Mouse (Mus musculus) heart, embryonic 15.5 days (tissue): ENCODE measurements around the gene Dpm1. TPM values are rescaled to one million over a fixed set of nuclear protein-coding genes. Genes with fewer than 3 reads are reported as not detected.

Experiments used
- ATAC-seq: fragments of 200-750 bp; cut with Nextera tagmentation; replicated peaks from 2 replicates; pipeline ENCODE4 v1.8.0; 2017; ENCODE audit warnings: low read depth, moderate TSS enrichment; ENCODE audit not compliant: insufficient number of reproducible peaks, insufficient read depth, low FRiP score
- H3K27ac ChIP-seq: fragments of 300-500 bp; sonication (generic); 2 replicates; pipeline ENCODE4 v1.5.1; 2015; ENCODE audit warnings: mild to moderate bottlenecking, inconsistent platforms
- H3K27me3 ChIP-seq: fragments of 300-500 bp; sonication (generic); 2 replicates; pipeline ENCODE4 v1.6.1; 2015; ENCODE audit warnings: inconsistent platforms
- H3K36me3 ChIP-seq: fragments of 300-500 bp; sonication (generic); 2 replicates; pipeline ENCODE4 v1.6.1; 2015; ENCODE audit warnings: mild to moderate bottlenecking, inconsistent platforms
- H3K4me1 ChIP-seq: fragments of 300-500 bp; sonication (generic); replicated peaks from 2 replicates; pipeline ENCODE4 v1.6.1; 2015; ENCODE audit warnings: inconsistent platforms
- H3K4me2 ChIP-seq: fragments of 300-500 bp; sonication (generic); 2 replicates; pipeline ENCODE4 v1.6.1; 2015; ENCODE audit warnings: inconsistent platforms, mild to moderate bottlenecking, moderate library complexity
- H3K4me3 ChIP-seq: fragments of 300-500 bp; sonication (generic); 2 replicates; pipeline ENCODE4 v1.5.1; 2015; ENCODE audit warnings: mild to moderate bottlenecking, inconsistent platforms
- H3K9ac ChIP-seq: fragments of 300-500 bp; sonication (generic); 2 replicates; pipeline ENCODE4 v1.6.1; 2015; ENCODE audit warnings: mild to moderate bottlenecking, inconsistent platforms
- H3K9me3 ChIP-seq: fragments of 300-500 bp; sonication (generic); replicated peaks from 2 replicates; pipeline ENCODE4 v1.6.1; 2016; ENCODE audit warnings: inconsistent platforms
- WGBS: fragments of 180-500 bp; shearing (Covaris S2); methylation state at CpG from one replicate; pipeline ENCODE4 v1.1.7; 2015; ENCODE audit warnings: mixed read lengths; 5-methylcytosine and 5-hydroxymethylcytosine counted together
- polyA plus RNA-seq: library from polyadenylated mRNA; unstranded; fragments of >200 nt; fragmentation: Nextera tagmentation; extraction: Ambion mirVana; gene quantifications from 2 replicates; pipeline ENCODE4 v1.2.1, GENCODE M21; 2015

Dpm1 gene
- 69.3 and 96.2 TPM in 2 replicates for polyA plus RNA-seq

DNA sequence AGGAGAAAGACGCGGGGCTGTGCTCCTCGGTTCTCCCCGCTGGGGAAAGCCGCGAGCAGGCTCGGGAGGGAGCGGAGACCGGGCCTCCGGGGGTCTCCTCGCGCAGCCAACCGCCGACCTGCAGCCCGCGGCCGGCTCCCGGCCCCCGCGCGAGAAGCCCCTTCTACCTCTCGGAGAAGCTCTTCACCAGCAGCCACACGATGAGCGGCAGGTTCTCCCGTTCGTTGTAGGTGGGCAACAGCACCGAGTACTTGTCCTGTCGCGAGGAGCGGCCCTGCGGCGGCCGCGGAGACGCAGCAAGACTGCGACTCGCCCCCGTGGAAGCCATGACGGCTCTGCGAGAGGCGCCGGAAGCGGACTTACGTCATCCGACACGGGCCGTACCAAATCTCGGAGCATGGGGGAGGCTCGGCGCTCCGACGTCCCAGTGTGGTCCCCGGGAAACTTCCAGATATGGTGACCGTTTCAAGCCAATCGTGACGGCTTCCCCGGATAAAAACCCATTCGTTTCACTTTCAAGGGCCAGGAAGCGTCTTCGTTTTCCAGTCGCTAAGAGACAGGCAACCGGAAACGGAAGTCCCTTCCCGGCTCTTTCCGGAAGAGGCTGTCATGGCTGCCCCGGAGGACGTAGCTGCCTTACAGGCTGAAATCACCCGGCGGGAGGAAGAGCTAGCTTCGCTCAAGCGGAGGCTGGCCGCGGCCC, at the start of gene Dpm1, which contains the start of the genes Gm20716 and Mocs3:
Gene Dpm1, minus strand, starts transcription at position 566 of the 703 bp plus-strand sequence.
Gene Gm20716, minus strand, starts transcription at position 339 of the 703 bp plus-strand sequence.
Gene Mocs3, plus strand, starts transcription at position 597 of the 703 bp plus-strand sequence.
- H3K4me1 ChIP-seq: peaks cover 33% of the 10 kb centered on the region
- H3K27me3 ChIP-seq: no peaks in the 10 kb centered on the region
- peak within 1 kb of the TSS; percentile 96 for H3K9ac ChIP-seq
- peak; percentile 80 for ATAC-seq
- WGBS: under 1% methylated on average over 73 of the region's 73 CpGs
- peak within 1 kb of the TSS; percentile 98 for H3K4me2 ChIP-seq
- H3K36me3 ChIP-seq: peaks cover 17% of the 10 kb centered on the region
- no peaks in the 10 kb centered on the region for H3K9me3 ChIP-seq
- peak within 1 kb of the TSS; percentile 98 for H3K4me3 ChIP-seq
- peak within 1 kb of the TSS; percentile 95 for H3K27ac ChIP-seq

DNA sequence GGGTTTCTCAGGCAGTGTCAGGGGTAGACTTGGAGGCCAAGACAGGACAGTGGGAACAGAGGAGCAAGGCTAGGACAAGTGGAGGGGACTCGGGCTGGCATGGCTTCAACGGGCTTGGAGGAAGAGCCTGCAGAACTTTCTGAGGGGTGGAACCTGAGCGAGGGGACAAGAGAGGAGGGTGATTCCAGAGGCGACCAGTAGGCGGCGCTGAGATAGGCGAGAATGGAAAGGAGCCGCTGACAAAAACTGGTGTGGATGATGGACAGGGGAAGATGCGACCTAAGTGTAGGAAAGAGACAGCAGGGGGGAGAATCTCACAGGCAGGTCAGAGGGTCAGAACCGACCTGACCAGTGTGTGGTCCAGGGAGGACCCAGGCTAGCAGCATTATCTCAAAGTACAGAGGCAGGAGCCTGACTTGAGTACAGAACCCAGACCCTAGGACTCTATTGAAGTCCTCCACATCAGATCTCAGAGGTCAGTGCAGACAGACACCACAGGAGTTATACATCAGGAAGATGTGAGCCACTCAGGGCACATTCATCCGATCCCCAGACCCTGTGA, 44.1 kb upstream of the Dpm1 start:
- Histone ChIP-seq H3K9me3 (no peaks in the 10 kb centered on the region), H3K27ac (no peak overlapping the region), H3K4me2 (no peak overlapping the region), H3K4me1 (no peaks in the 10 kb centered on the region), H3K9ac (no peak overlapping the region), H3K36me3 (no peaks in the 10 kb centered on the region), H3K4me3 (no peak overlapping the region), H3K27me3 (peaks cover 98% of the 10 kb centered on the region)
- ATAC-seq: no peak
- WGBS: 7% methylated on average over 11 of the region's 11 CpGs

DNA sequence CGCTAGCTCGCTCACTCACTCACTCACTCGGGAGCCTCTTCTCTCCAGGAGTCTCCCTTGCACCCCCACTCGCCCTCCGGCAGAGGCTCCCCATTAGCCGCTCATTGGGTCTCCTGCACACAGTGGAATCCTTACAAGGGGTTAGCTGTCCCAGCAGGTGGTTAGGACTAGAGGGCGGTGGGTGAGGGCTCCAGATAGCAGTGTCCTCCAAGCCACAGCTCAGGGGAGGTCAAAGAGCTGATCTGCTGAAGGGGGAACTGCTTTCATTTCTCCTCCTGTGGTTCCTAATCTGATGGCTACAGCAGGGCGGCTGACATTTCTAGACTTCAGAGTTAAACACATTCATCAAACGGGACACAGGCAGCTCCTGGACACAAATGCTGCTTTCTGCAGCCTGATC, 43.0 kb upstream of the Dpm1 start:
- no peak for ATAC-seq
- peaks cover 98% of the 10 kb centered on the region for H3K27me3 ChIP-seq

DNA sequence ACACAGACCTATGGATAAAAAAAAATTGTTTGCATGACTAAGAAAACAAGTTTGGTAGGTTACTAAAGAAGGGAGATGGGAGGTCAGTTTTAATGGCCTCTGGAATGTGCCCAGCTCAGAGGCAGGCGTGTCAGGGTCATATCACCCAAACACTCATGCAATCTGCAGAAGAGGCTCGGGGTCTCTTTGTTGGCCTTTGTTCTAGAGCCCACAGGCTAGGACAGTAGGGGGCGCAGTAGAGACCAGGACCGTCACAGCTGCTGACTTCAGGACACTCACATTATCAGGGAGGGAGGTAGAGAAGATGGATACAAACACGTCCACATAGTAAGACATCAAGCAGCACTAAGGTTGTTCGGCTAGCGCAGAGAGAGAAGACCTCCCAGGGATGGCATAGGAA, 37.6 kb upstream of the Dpm1 start:
- H3K27ac ChIP-seq: no peak overlapping the region
- no peak overlapping the region for H3K9ac ChIP-seq
- ATAC-seq: no peak
- H3K9me3 ChIP-seq: no peaks in the 10 kb centered on the region
- WGBS: 18% methylated on average over 7 of the region's 7 CpGs
- H3K4me3 ChIP-seq: no peak overlapping the region
- H3K27me3 ChIP-seq: peaks cover 79% of the 10 kb centered on the region
- H3K36me3 ChIP-seq: no peaks in the 10 kb centered on the region
- H3K4me1 ChIP-seq: no peaks in the 10 kb centered on the region; the same call in 1 of the 2 replicates
- H3K4me2 ChIP-seq: 0 out of 2 replicates have a peak overlapping the region, but pooled peaks have one; percentile 30

More for the DNA sequence above, 43.0 kb upstream of the Dpm1 start:
- Histone ChIP-seq H3K4me3 (no peak overlapping the region), H3K9ac (no peak overlapping the region), H3K4me1 (no peaks in the 10 kb centered on the region; the same call in 1 of the 2 replicates), H3K27ac (no peak overlapping the region), H3K36me3 (no peaks in the 10 kb centered on the region), H3K4me2 (no peak overlapping the region), H3K9me3 (no peaks in the 10 kb centered on the region)
- 23% methylated on average over 9 of the region's 9 CpGs for WGBS

DNA sequence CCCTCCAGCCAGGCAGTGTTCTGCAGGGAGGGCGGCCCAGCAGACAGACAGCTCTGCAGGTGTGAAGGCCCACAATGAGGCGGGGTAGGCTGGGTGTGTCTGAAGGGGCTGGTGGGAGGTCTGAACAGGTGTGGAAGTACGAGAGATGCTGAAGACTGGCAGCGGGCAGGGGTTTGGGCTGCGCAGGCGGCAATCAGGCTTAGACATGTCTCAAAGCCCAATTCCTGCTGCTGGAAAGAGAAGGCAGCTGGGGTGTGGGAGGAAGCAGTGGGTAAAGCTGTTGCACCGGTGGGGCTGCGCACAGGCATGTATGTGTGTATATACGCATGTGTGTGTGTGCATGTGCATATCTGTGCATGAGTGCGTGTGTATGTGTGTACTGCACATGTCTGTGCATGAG, 30.5 kb upstream of the Dpm1 start:
- no peak overlapping the region for H3K4me2 ChIP-seq
- ATAC-seq: no peak
- no peak overlapping the region for H3K9ac ChIP-seq
- peaks cover 72% of the 10 kb centered on the region for H3K27me3 ChIP-seq
- no peak overlapping the region for H3K27ac ChIP-seq
- no peak overlapping the region for H3K4me3 ChIP-seq
- no peaks in the 10 kb centered on the region for H3K9me3 ChIP-seq
- H3K36me3 ChIP-seq: no peaks in the 10 kb centered on the region
- H3K4me1 ChIP-seq: no peaks in the 10 kb centered on the region
- WGBS: 84% methylated on average over 10 of the region's 10 CpGs

DNA sequence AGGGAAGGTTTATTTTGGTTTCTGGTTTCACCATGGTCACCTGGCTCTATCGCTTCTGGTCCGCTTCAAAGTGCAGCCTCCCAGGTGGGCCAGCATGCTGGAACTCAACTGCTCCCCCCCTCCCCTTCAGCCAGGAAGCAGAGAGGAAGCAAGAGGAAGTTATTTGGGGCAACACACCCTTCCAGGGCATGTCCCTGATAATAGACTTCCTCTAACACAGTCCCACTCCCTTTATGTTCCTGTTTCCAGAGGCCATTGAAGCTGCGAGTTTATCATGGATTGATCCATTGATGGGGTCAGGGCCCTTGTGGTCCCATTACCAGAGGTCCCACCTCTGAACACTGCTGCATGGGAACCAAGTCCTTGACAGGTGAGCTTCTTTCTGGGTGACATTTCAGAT, 29.7 kb upstream of the Dpm1 start:
- Histone ChIP-seq H3K9ac (no peak overlapping the region), H3K9me3 (no peaks in the 10 kb centered on the region), H3K4me1 (no peaks in the 10 kb centered on the region), H3K27ac (no peak overlapping the region), H3K4me3 (no peak overlapping the region), H3K36me3 (no peaks in the 10 kb centered on the region), H3K27me3 (peaks cover 78% of the 10 kb centered on the region), H3K4me2 (no peak overlapping the region)
- WGBS: 71% methylated on average over 3 of the region's 3 CpGs
- ATAC-seq: no peak

DNA sequence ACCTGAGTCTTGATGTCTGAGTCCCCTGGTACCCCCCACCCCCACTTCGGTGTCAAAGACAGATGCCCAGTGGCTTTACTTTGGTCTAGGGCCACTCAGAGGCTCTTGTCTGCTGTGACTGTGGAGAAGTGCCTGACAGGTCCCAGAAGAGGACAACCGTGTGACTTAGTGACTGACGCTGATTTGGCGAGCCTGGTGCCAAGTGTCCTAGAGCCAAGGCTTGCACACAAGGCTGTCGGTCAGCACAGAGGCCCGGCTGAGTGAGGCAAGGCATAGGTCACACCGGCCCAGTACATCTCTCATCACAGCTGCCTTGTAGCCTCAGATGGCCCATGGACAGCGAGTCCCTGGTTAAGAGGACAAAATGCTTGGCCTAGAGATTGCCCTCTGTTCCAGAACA, 28.7 kb upstream of the Dpm1 start:
- Histone ChIP-seq H3K36me3 (no peaks in the 10 kb centered on the region), H3K4me1 (no peaks in the 10 kb centered on the region), H3K9ac (no peak overlapping the region), H3K4me2 (no peak overlapping the region), H3K27me3 (peaks cover 84% of the 10 kb centered on the region), H3K4me3 (no peak overlapping the region), H3K9me3 (no peaks in the 10 kb centered on the region), H3K27ac (no peak overlapping the region)
- 70% methylated on average over 8 of the region's 8 CpGs for WGBS
- no peak for ATAC-seq

DNA sequence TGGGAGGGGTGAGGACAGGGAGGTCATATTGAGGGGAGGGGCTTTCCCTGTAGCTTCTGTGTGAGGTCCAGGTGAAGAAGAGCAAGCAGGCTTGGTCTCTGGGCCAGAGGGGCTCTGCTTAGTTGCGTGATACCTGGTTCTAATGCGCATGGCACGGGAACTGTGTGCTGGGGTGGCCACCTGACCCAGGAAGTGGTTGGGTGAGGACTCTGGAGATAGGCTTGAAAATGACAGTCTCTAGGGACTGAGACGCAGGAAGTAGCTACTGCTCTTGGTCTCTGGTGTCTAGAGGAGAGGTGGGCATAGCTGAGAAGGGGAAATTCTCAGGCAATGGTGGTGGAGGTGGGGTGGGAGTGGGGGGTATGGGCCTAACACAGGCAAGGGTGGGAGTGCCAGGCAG, 26.8 kb upstream of the Dpm1 start:
- 76% methylated on average over 4 of the region's 4 CpGs for WGBS
- no peak overlapping the region for H3K4me3 ChIP-seq
- no peaks in the 10 kb centered on the region for H3K9me3 ChIP-seq
- no peak overlapping the region for H3K9ac ChIP-seq
- H3K4me2 ChIP-seq: no peak overlapping the region
- peaks cover 83% of the 10 kb centered on the region for H3K27me3 ChIP-seq
- no peaks in the 10 kb centered on the region for H3K4me1 ChIP-seq
- H3K36me3 ChIP-seq: no peaks in the 10 kb centered on the region
- no peak for ATAC-seq
- no peak overlapping the region for H3K27ac ChIP-seq

DNA sequence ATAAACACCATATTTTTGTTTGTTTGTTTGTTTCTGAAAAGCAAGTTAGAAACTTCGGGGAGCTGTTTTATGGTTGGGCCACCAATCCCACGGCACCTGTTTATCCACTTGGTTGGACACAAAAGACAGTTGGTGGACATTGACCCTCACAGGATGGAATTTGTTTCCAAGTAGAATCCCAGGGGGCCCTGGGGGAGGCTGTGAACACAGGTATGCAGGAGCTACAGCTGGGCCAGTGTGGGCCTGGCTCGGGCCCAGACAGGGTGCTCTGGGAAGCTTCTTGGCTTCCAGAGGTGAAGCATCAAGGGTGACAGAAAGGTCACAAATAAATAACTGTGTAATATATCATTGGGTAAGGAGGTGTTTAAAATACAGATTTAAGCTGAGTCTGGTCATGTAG, 26.1 kb upstream of the Dpm1 start:
- no peak for ATAC-seq
- Histone ChIP-seq H3K4me2 (no peak overlapping the region), H3K4me1 (no peaks in the 10 kb centered on the region), H3K27me3 (peaks cover 83% of the 10 kb centered on the region), H3K4me3 (no peak overlapping the region), H3K36me3 (no peaks in the 10 kb centered on the region), H3K9me3 (no peaks in the 10 kb centered on the region), H3K27ac (no peak overlapping the region), H3K9ac (no peak overlapping the region)
- 71% methylated on average over 3 of the region's 3 CpGs for WGBS

DNA sequence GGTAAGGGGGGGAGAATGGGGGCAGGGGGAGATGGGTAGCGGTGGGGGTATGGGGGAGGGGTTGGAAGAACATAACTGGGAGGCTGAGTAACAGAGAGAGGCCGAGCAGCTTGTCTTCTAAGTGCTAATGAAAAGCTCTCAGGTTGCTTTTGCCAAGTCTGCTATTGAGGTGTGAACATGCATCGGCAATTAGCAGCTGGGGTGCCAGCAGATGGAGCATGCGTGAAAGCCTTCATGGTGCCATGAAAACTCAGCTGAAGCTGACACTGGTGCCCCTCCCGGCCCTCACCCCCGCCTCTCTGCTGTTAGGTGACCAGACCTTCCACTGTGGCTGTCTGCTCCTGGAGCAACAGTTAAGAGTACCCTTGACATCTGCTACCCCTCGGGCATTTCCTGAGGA, 23.4 kb upstream of the Dpm1 start:
- no peaks in the 10 kb centered on the region for H3K4me1 ChIP-seq
- no peak overlapping the region for H3K9ac ChIP-seq
- no peak overlapping the region for H3K27ac ChIP-seq
- H3K9me3 ChIP-seq: no peaks in the 10 kb centered on the region
- peaks cover 70% of the 10 kb centered on the region for H3K27me3 ChIP-seq
- 13% methylated on average over 7 of the region's 7 CpGs for WGBS
- ATAC-seq: no peak
- no peak overlapping the region for H3K4me2 ChIP-seq
- no peak overlapping the region for H3K4me3 ChIP-seq
- H3K36me3 ChIP-seq: no peaks in the 10 kb centered on the region

DNA sequence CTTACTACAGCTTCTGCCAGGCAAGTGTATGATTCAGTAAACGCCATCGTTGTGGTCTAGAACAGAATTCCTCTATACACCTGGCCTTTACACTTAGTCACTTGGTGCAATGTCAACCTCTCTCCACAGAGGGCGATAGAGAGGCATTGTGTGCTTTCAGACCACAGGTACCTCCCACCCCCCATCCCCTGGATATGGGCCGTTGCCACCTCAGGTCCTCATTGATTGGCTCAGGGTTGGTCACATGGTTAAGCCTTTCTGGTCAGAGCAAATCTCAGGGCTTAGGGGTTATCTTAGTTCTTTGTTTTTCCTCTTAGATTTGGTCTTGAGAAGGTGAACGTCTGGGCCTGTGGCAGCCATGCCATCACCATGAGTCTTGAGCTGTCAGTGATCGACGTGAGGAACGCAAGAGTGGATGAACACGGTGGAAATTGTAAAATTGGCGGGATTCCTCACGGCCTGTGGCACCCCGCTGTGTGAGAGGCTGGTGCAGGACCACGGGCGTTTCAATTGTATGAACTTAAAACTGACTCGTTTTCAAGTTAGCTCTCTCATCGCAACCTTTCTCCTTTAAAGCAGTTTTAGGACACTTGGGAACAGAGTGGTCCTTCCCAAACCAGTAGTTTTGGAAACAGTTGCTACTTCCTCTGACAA, 22.4 kb upstream of the Dpm1 start:
- H3K9ac ChIP-seq: no peak overlapping the region
- no peak for ATAC-seq
- H3K27me3 ChIP-seq: peaks cover 62% of the 10 kb centered on the region
- no peaks in the 10 kb centered on the region for H3K4me1 ChIP-seq
- 14% methylated on average over 16 of the region's 16 CpGs for WGBS
- no peaks in the 10 kb centered on the region for H3K9me3 ChIP-seq
- no peak overlapping the region for H3K4me2 ChIP-seq
- no peak overlapping the region for H3K27ac ChIP-seq
- H3K36me3 ChIP-seq: no peaks in the 10 kb centered on the region
- no peak overlapping the region for H3K4me3 ChIP-seq
